Mouse (Mus musculus) mesoderm, embryonic 11.5 days (tissue): ENCODE measurements at regions not wholly inside any gene's neighbourhood (a gene's known extent, or its start where the extent isn't known, plus 50 kb on each side); places are given as distances from the start of the nearest gene placed in this dataset.

ENCODE experiments used
- DNase-seq: peaks from one replicate; pipeline ENCODE4 v3.0.0-alpha.2; 2012; ENCODE audit warnings: low read depth, low spot score

GRCm38 (mm10) chr1:44957125-44957524, 354.2 kb upstream of the Col3a1 start:
- peak; percentile 45 for DNase-seq

- peak; percentile 39 for DNase-seq
Observed at GRCm38 (mm10) chr1:44987171-44987570, 324.2 kb upstream of the Col3a1 start.

- no peak for DNase-seq
Observed at GRCm38 (mm10) chr1:45020516-45020915, 290.8 kb upstream of the Col3a1 start.

- DNase-seq = peak; percentile 57
Observed at GRCm38 (mm10) chr1:45021234-45021633, 290.1 kb upstream of the Col3a1 start.

- DNase-seq = no peak
Observed at GRCm38 (mm10) chr1:45022146-45022841, 289.0 kb upstream of the Col3a1 start.

GRCm38 (mm10) chr1:45023336-45023735, 288.0 kb upstream of the Col3a1 start:
- no peak for DNase-seq

- DNase-seq = peak; percentile 14
Observed at GRCm38 (mm10) chr1:45031436-45032027, 279.8 kb upstream of the Col3a1 start.

GRCm38 (mm10) chr1:45033343-45033742, 278.0 kb upstream of the Col3a1 start:
- DNase-seq = no peak

GRCm38 (mm10) chr1:45041328-45041727, 270.0 kb upstream of the Col3a1 start:
- DNase-seq = no peak

- DNase-seq = no peak
Observed at GRCm38 (mm10) chr1:45041815-45042214, 269.5 kb upstream of the Col3a1 start.

GRCm38 (mm10) chr1:45043245-45043926, 268.0 kb upstream of the Col3a1 start:
- DNase-seq = peak; percentile 33

- DNase-seq = no peak
Observed at GRCm38 (mm10) chr1:45090841-45091535, 220.3 kb upstream of the Col3a1 start.

- DNase-seq = no peak
Observed at GRCm38 (mm10) chr1:45100966-45101365, 210.4 kb upstream of the Col3a1 start.

- no peak for DNase-seq
Observed at GRCm38 (mm10) chr1:45116409-45117144, 194.8 kb upstream of the Col3a1 start.

GRCm38 (mm10) chr1:45135152-45135714, 176.1 kb upstream of the Col3a1 start:
- peak; percentile 34 for DNase-seq

GRCm38 (mm10) chr1:45147019-45147418, 164.3 kb upstream of the Col3a1 start:
- DNase-seq = no peak

- DNase-seq = no peak
Observed at GRCm38 (mm10) chr1:45181632-45182031, 129.7 kb upstream of the Col3a1 start.

GRCm38 (mm10) chr1:45185341-45185740, 126.0 kb upstream of the Col3a1 start:
- no peak for DNase-seq

GRCm38 (mm10) chr1:45207926-45208325, 103.4 kb upstream of the Col3a1 start:
- no peak for DNase-seq

GRCm38 (mm10) chr1:45216272-45216671, 95.1 kb upstream of the Col3a1 start:
- DNase-seq = no peak
